Mouse (Mus musculus) CD4-positive naive resting alpha-beta T cell, adult 76 days (primary cell): Measurements from ENCODE around the gene Krtap12-1. TPM values are rescaled to one million over a fixed set of nuclear protein-coding genes. Genes with fewer than 3 reads are reported as not detected.

Experiments used
- total RNA-seq: library from RNA; stranded (reverse); gene quantifications from one replicate; pipeline ENCODE4 v1.2.4, GENCODE M21; 2023

Gene Krtap12-1
- not detected for total RNA-seq

GRCm38 (mm10) chr10:77720299-77720698 lies at the start of gene Krtap12-1:
Gene Krtap12-1, plus strand, starts transcription at chr10:77720599.

DNA sequence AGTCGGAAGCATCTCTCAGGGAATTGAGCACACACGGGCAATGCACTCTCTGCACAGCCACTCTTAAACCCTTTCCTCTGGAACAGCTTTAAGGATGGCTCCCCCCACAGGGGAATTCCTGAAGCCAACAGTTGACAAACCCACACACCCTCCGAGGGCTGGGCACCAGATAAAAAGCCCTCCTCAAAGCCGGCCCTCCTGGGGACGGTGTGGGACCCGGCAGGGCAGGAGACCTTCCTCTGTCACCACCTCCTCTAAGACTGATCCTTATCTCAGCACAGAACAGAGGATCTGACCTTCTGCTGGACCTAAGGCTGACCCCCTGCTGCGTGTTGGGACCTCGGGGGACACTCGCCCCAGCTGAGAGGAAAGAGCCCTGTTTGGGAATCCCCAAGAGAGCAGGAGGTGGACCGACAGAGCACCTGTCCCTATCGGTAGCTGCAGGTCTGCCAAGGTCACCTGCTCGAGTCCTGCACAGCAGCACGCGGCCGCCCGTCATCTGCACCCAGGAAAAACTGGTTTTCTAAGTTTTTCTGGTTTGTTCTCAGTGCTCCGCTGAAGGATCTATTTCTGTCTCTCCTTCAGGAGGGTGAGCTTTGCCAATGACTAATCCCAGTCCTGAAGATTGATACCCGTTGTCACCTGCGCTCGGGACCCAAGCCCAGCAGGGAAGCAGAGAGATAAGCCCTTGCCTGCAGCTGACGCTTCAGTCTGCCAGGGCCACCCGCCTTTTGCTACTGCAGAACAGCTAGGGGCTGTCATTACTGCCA lies 34.3 kb upstream of the Krtap12-1 start, which contains the start of gene Tspear:
Gene Tspear, plus strand, starts transcription at position 675 of the 770 bp plus-strand sequence.

DNA sequence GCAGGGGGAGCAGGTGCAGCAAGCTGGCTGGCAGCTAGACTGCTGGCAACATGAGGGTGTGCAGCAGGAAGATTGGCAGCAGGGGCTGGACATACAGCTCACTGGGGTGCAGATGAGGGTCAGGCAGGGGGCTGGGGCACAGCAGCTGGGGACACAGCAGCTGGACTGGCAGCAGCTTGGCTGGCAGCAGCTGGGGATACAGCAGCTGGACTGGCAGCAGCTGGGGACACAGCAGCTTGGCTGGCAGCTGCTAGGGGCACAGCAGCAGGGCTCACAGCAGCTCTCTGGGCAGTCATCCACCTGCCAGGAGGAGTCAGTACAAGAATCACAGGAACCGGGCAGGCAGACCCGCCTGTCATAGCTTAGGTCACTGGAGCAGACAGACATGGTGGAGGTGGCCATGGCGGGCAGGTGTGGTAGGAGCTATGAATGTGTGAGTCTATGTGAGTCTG lies 30.0 kb upstream of the Krtap12-1 start, which contains the start of gene Gm19402:
Gene Gm19402, minus strand, starts transcription at position 402 of the 452 bp plus-strand sequence.

GRCm38 (mm10) chr10:77697133-77697532 lies 23.3 kb upstream of the Krtap12-1 start, which contains the start of gene Gm9508:
Gene Gm9508, minus strand, starts transcription at chr10:77697233.

GRCm38 (mm10) chr10:77706326-77706725 lies 14.1 kb upstream of the Krtap12-1 start, which contains the start of gene Gm10272:
Gene Gm10272, plus strand, starts transcription at chr10:77706626.

DNA sequence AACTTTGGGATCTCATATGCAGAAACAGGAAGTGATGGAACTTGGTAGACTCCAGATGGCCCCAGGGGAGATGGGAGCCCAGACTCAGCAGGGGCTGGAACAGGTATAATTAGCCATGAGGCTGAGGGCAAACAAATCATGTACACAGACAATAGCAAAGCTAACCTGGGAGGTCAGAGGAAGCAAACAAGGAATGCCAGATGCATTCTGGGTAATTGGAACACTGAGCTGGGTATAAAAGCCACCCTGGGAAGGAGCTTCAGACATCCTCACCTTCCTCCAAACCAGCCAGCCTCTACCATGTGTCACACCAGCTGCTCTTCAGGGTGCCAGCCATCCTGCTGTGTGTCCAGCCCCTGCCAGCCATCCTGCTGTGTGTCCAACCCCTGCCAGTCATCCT lies 9.2 kb upstream of the Krtap12-1 start, which contains the start of gene Gm10024:
Gene Gm10024, plus strand, starts transcription at position 301 of the 400 bp plus-strand sequence.

DNA sequence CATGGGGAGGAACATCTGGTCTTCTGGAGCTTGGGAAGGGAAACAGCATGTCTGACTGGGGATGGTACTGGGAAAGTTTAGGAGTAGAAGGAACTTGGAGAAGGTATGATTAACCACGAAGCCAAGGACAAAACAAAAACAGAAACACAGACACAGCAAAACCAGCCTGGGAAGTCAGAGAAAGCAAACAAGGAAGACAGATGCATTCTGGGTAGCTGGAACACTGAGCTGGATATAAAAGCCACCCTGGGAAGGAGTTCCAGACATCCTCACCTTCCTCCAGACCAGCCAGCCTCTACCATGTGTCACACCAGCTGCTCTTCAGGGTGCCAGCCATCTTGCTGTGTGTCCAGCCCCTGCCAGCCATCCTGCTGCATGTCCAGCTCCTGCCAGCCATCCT lies 4.9 kb upstream of the Krtap12-1 start, which contains the start of gene Gm10142:
Gene Gm10142, plus strand, starts transcription at position 301 of the 400 bp plus-strand sequence.

GRCm38 (mm10) chr10:77726186-77726585 lies 5.8 kb downstream of the Krtap12-1 start, which contains the start of gene Gm10100:
Gene Gm10100, plus strand, starts transcription at chr10:77726486.

DNA sequence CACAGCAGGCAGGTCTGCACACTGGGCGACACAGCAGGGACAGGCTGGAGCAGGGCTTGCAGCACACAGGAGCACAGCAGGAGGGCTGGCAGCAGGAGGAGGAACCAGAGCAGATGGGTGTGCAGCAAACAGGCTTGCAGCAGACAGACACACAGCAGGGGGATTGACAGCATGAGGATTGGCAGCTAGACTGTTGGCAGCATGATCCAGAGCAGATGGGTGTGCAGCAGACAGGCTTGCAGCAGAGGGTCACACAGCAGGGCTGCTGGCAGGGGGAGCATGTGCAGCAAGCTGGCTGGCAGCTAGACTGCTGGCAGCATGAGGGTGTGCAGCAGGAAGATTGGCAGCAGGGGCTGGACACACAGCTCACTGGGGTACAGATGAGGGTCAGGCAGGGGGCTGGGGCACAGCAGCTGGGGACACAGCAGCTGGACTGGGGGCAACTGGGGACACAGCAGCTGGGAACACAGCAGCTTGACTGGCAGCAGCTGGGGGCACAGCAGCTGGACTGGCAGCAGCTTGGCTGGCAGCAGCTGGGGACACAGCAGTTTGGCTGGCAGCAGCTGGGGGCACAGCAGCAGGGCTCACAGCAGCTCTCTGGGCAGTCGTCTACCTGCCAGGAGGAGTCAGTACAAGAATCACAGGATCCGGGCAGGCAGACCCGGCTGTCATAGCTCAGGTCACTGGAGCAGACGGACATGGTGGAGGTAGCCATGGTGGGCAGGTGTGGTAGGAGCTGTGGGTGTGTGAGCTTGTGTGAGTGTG lies 21.7 kb downstream of the Krtap12-1 start, which contains the start of gene Gm18596:
Gene Gm18596, minus strand, starts transcription at position 715 of the 765 bp plus-strand sequence.

GRCm38 (mm10) chr10:77751254-77751653 lies 30.9 kb downstream of the Krtap12-1 start, which contains the start of gene Gm9736:
Gene Gm9736, minus strand, starts transcription at chr10:77751354.

GRCm38 (mm10) chr10:77759582-77759981 lies 39.2 kb downstream of the Krtap12-1 start, which contains the start of gene Gm3233:
Gene Gm3233, minus strand, starts transcription at chr10:77759682.

Other genes with a start within 250 kb of the Krtap12-1 start
- gene Fam207a, start 204.8 kb upstream of the Krtap12-1 start, total RNA-seq: 23.1 TPM
- gene Itgb2, start 190.3 kb upstream of the Krtap12-1 start, total RNA-seq: 225 TPM
- 100 TPM for gene Pttg1ip, start 138.9 kb upstream of the Krtap12-1 start, total RNA-seq
- gene Sumo3, start 114.5 kb upstream of the Krtap12-1 start, total RNA-seq: 67.6 TPM
- gene Gm49325, start 114.4 kb upstream of the Krtap12-1 start, total RNA-seq: not detected
- 34.7 TPM for gene Ube2g2, start 98.3 kb upstream of the Krtap12-1 start, total RNA-seq
- 0.64 TPM for gene Tspear, start 34.0 kb upstream of the Krtap12-1 start, total RNA-seq
- not detected for gene Gm19402, start 29.8 kb upstream of the Krtap12-1 start, total RNA-seq
- gene Gm9508, start 23.4 kb upstream of the Krtap12-1 start, total RNA-seq: not detected
- not detected for gene Gm10272, start 14.0 kb upstream of the Krtap12-1 start, total RNA-seq
- gene Gm10024, start 9.1 kb upstream of the Krtap12-1 start, total RNA-seq: not detected
- gene Gm10142, start 4.8 kb upstream of the Krtap12-1 start, total RNA-seq: not detected
- not detected for gene Gm10100, start 5.9 kb downstream of the Krtap12-1 start, total RNA-seq
- gene Gm18596, start 22.0 kb downstream of the Krtap12-1 start, total RNA-seq: not detected
- gene Gm9736, start 30.8 kb downstream of the Krtap12-1 start, total RNA-seq: not detected
- gene Gm3233, start 39.1 kb downstream of the Krtap12-1 start, total RNA-seq: not detected
- not detected for gene Gm3238, start 50.7 kb downstream of the Krtap12-1 start, total RNA-seq
- not detected for gene Gm7138, start 56.3 kb downstream of the Krtap12-1 start, total RNA-seq
- gene Gm3250, start 61.9 kb downstream of the Krtap12-1 start, total RNA-seq: not detected
- gene Gm7137, start 67.6 kb downstream of the Krtap12-1 start, total RNA-seq: not detected
- gene Gm9639, start 74.5 kb downstream of the Krtap12-1 start, total RNA-seq: not detected
- not detected for gene Gm19668, start 78.5 kb downstream of the Krtap12-1 start, total RNA-seq
- not detected for gene Gm9507, start 91.2 kb downstream of the Krtap12-1 start, total RNA-seq
- gene Gm2696, start 94.1 kb downstream of the Krtap12-1 start, total RNA-seq: not detected
- gene Krtap10-4, start 106.5 kb downstream of the Krtap12-1 start, total RNA-seq: not detected
- gene Krtap10-10, start 115.3 kb downstream of the Krtap12-1 start, total RNA-seq: not detected
- not detected for gene Gm36176, start 126.2 kb downstream of the Krtap12-1 start, total RNA-seq
- gene Gm10318, start 132.3 kb downstream of the Krtap12-1 start, total RNA-seq: not detected
- not detected for gene Gm3285, start 141.4 kb downstream of the Krtap12-1 start, total RNA-seq
- gene Lrrc3, start 181.9 kb downstream of the Krtap12-1 start, total RNA-seq: not detected
- 4.7 TPM for gene Trpm2, start 250.0 kb downstream of the Krtap12-1 start, total RNA-seq